Mouse (Mus musculus) MEL (cell line): ENCODE measurements at regions not wholly inside any gene's neighbourhood (a gene's known extent, or its start where the extent isn't known, plus 50 kb on each side); places are given as distances from the start of the nearest gene placed in this dataset.

ENCODE experiments used
- BHLHE40 ChIP-seq: IDR thresholded peaks from 2 replicates; pipeline ENCODE4 v1.6.1; 2012; ENCODE audit warnings: low read depth, mild to moderate bottlenecking, inconsistent platforms, low read length, improper control_type of control experiment, borderline replicate concordance
- CTCF ChIP-seq, 3 experiments: IDR thresholded peaks in 2 of 3; conservative IDR thresholded peaks in 1 of 3; 2 replicates each; pipeline ENCODE4 v1.5.1; 2011 to 2012; ENCODE audit warnings: low read length in 3 of 3, low read depth in 2 of 3, mild to moderate bottlenecking in 2 of 3, improper control_type of control experiment in 1 of 3, inconsistent platforms in 1 of 3, mixed read lengths in 1 of 3, moderate library complexity in 1 of 3; ENCODE audit not compliant: control insufficient read depth in 1 of 3, insufficient read depth in 1 of 3, poor library complexity in 1 of 3, severe bottlenecking in 1 of 3
- EP300 ChIP-seq, 2 experiments: IDR thresholded peaks; 2 replicates each; pipeline ENCODE4 v1.6.1; 2011; ENCODE audit warnings: improper control_type of control experiment in 2 of 2, low read length in 2 of 2, low read depth in 1 of 2, mild to moderate bottlenecking in 1 of 2
- HCFC1 ChIP-seq: IDR thresholded peaks from 2 replicates; pipeline ENCODE4 v1.6.1; 2012; ENCODE audit warnings: low read depth, mild to moderate bottlenecking, inconsistent platforms, low read length, improper control_type of control experiment, moderate library complexity
- MAZ ChIP-seq: IDR thresholded peaks from 2 replicates; pipeline ENCODE4 v1.6.1; 2012; ENCODE audit warnings: low read depth, mild to moderate bottlenecking, inconsistent platforms, low read length, improper control_type of control experiment
- NRF1 ChIP-seq: IDR thresholded peaks from 2 replicates; pipeline ENCODE4 v1.6.1; 2014; ENCODE audit warnings: low read depth, mild to moderate bottlenecking, inconsistent platforms, low read length, improper control_type of control experiment, moderate library complexity; ENCODE audit not compliant: poor library complexity, insufficient read depth, severe bottlenecking
- POLR2A ChIP-seq, 2 experiments: IDR thresholded peaks; 2 replicates each; pipeline ENCODE4 v1.6.1; 2011 to 2012; ENCODE audit warnings: low read length in 2 of 2, mild to moderate bottlenecking in 2 of 2, control low read depth in 1 of 2, improper control_type of control experiment in 1 of 2, low read depth in 1 of 2, moderate library complexity in 1 of 2; ENCODE audit not compliant: control insufficient read depth in 1 of 2, insufficient read depth in 1 of 2, poor library complexity in 1 of 2
- ZKSCAN1 ChIP-seq: IDR thresholded peaks from 2 replicates; pipeline ENCODE4 v1.6.1; 2012; ENCODE audit warnings: low read depth, mild to moderate bottlenecking, inconsistent platforms, low read length, improper control_type of control experiment, moderate library complexity
- ZMIZ1 ChIP-seq: IDR thresholded peaks from 2 replicates; pipeline ENCODE4 v1.6.1; 2012; ENCODE audit warnings: low read depth, mild to moderate bottlenecking, inconsistent platforms, low read length, improper control_type of control experiment, moderate library complexity

DNA sequence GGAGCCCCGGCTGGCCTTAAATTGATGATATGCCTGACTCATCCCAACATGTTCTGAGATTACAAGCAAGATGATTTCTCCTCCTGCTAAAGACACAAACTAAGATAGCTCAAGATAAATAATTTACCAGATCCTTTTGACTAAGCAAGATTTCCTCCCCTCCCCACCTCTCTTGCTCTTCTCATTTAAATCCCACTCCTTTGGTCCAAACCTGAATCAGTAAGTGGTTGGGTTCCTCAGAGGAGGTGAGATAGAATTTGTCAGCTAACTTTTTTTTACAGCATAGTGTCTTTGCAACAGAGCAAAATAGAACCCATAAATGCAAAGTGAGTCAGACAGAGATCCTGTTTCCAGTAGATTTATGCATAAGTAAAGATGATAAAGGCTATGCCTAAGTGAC is 286.0 kb upstream of the Atp2b1 start:
- no peak for TF ChIP-seq CTCF (IDR thresholded peaks at IDR 0.05 in 2 of 3, conservative IDR thresholded peaks at IDR 0.05 in 1 of 3; ENCODE audit: control insufficient read depth in 1 of 3, insufficient read depth in 1 of 3, low read depth in 2 of 3, low read length in 3 of 3, poor library complexity in 1 of 3, severe bottlenecking in 1 of 3)
- no peak for TF ChIP-seq NRF1
- no peak for TF ChIP-seq BHLHE40
- TF ChIP-seq HCFC1: no peak
- no peak for TF ChIP-seq POLR2A (IDR thresholded peaks at IDR 0.05; ENCODE audit: control insufficient read depth in 1 of 2, insufficient read depth in 1 of 2, low read depth in 1 of 2, low read length in 2 of 2, poor library complexity in 1 of 2)
- TF ChIP-seq EP300 (IDR thresholded peaks at IDR 0.05; ENCODE audit: low read depth in 1 of 2, low read length in 2 of 2): no peak
- no peak for TF ChIP-seq MAZ
- no peak for TF ChIP-seq ZMIZ1
- no peak for TF ChIP-seq ZKSCAN1
